Mouse (Mus musculus) lung, embryonic 14.5 days (tissue): ENCODE data around the gene Rpa3. TPM values are rescaled to one million over a fixed set of nuclear protein-coding genes. Genes with fewer than 3 reads are reported as not detected.

ENCODE experiments used
- ATAC-seq: fragments of 200-750 bp; cut with Nextera tagmentation; 2 replicates; pipeline ENCODE4 v1.8.0; 2017; ENCODE audit warnings: mild to moderate bottlenecking, moderate TSS enrichment, moderate library complexity; ENCODE audit not compliant: insufficient read depth
- DNase-seq: peaks from one replicate; pipeline ENCODE4 v3.0.0-alpha.2; 2015
- H3K27ac ChIP-seq: fragments of 300-500 bp; sonication (generic); 2 replicates; pipeline ENCODE4 v1.5.1; 2014; ENCODE audit warnings: low read depth, mild to moderate bottlenecking, moderate library complexity
- H3K27me3 ChIP-seq: fragments of 300-500 bp; sonication (generic); 2 replicates; pipeline ENCODE4 v1.6.1; 2014; ENCODE audit warnings: low read length, control low read depth; ENCODE audit not compliant: insufficient read depth
- H3K36me3 ChIP-seq: fragments of 300-500 bp; sonication (generic); 2 replicates; pipeline ENCODE4 v1.6.1; 2014; ENCODE audit warnings: control low read depth; ENCODE audit not compliant: insufficient read depth
- H3K4me1 ChIP-seq: fragments of 300-500 bp; sonication (generic); 2 replicates; pipeline ENCODE4 v1.6.1; 2014; ENCODE audit warnings: antibody characterized with exemption, control low read depth; ENCODE audit not compliant: insufficient read depth
- H3K4me2 ChIP-seq: fragments of 300-500 bp; sonication (generic); 2 replicates; pipeline ENCODE4 v1.6.1; 2014; ENCODE audit warnings: mild to moderate bottlenecking
- H3K4me3 ChIP-seq: fragments of 300-500 bp; sonication (generic); 2 replicates; pipeline ENCODE4 v1.5.1; 2014; ENCODE audit warnings: low read depth, low read length
- H3K9ac ChIP-seq: fragments of 300-500 bp; sonication (generic); 2 replicates; pipeline ENCODE4 v1.6.1; 2014
- H3K9me3 ChIP-seq: fragments of 300-500 bp; sonication (generic); 2 replicates; pipeline ENCODE4 v1.6.1; 2016; ENCODE audit warnings: low read depth, low read length, control low read depth
- CTCF ChIP-seq: IDR thresholded peaks from 2 replicates; pipeline ENCODE4 v1.5.1; 2016; ENCODE audit warnings: antibody characterized with exemption, low read depth
- WGBS: fragments of 180-500 bp; shearing (Covaris S2); extraction: QIAGEN DNeasy Blood & Tissue Kit; methylation state at CpG from one replicate; pipeline ENCODE4 v1.1.7; 2014; 5-methylcytosine and 5-hydroxymethylcytosine counted together
- polyA plus RNA-seq: library from polyadenylated mRNA; unstranded; fragments of >200 nt; fragmentation: Nextera tagmentation; extraction: Ambion mirVana; gene quantifications from 2 replicates; pipeline ENCODE4 v1.2.1, GENCODE M21; 2014

Gene Rpa3
- polyA plus RNA-seq, 1 experiment from 2014 or later: 177 TPM

GRCm38 (mm10) chr6:8286146-8286545 lies 27.2 kb upstream of the Rpa3 start:
- DNase-seq: no peak
- TF ChIP-seq CTCF: no peak
- 86% methylated on average over 3 of the region's 3 CpGs for WGBS
- Histone ChIP-seq H3K36me3 (0 out of 2 replicates have a peak, but pooled peaks cover 3% of the 10 kb centered on the region), H3K9me3 (no peaks in the 10 kb centered on the region), H3K4me1 (no peaks in the 10 kb centered on the region), H3K9ac (no peak overlapping the region), H3K27me3 (no peaks in the 10 kb centered on the region), H3K27ac (no peak overlapping the region), H3K4me3 (no peak overlapping the region), H3K4me2 (no peak overlapping the region)
- ATAC-seq: no peak

DNA sequence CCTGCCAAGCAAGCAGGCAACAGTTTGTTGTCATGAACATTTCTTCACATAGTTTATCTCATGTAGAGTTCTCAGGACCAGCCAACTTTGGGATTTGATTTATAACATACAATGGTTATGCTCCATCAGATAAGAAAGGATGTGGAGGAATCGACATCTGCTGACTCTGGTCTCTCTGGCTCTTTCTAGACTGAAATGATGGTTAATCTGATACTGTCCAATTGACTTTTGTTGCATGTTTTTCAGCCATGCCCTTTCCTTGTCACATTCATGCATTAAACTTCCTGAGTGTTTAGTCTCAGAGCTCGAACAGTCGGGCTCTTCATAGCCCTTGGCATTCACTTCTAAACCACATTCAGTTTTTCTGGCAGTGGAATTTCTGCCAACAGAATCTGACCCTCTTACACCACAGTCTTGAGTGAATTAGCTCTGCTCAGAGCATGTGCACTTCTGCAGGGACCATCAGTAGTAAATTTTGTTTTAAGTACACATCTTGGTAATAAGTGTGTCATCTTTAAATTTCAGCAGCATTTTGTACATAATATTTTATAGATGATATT lies 26.5 kb upstream of the Rpa3 start:
- Histone ChIP-seq H3K27me3 (no peaks in the 10 kb centered on the region), H3K4me2 (no peak overlapping the region), H3K4me3 (no peak overlapping the region), H3K36me3 (0 out of 2 replicates have a peak, but pooled peaks cover 3% of the 10 kb centered on the region), H3K4me1 (no peaks in the 10 kb centered on the region), H3K9ac (no peak overlapping the region), H3K9me3 (no peaks in the 10 kb centered on the region), H3K27ac (no peak overlapping the region)
- DNase-seq (peak; percentile 51), ATAC-seq (peak; percentile 38; the same call in 1 of the 2 replicates)
- WGBS: 50% methylated on average over 3 of the region's 3 CpGs
- no peak for TF ChIP-seq CTCF

DNA sequence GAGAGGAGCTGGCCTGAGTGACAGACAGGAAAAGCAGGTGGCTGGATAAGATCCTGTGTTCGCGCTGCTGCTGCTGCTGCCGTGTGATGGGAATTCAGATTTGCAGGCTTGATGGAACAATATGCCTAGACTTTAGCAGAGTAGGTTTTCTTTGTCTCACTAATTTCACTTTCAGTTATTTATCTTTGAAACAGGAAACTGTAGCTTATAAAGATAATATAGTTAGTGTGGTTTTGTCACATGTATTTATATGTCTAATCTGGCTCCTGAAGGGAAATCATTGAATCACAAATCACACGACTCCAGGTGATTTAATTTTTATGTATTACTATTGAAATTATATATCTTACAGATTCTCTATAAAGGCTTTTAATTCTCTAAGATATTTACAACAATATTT lies 24.3 kb upstream of the Rpa3 start:
- WGBS: 81% methylated on average over 4 of the region's 4 CpGs
- no peak overlapping the region for H3K4me3 ChIP-seq
- H3K27ac ChIP-seq: no peak overlapping the region
- H3K9me3 ChIP-seq: no peaks in the 10 kb centered on the region
- H3K4me1 ChIP-seq: no peaks in the 10 kb centered on the region
- H3K27me3 ChIP-seq: no peaks in the 10 kb centered on the region
- no peak overlapping the region for H3K4me2 ChIP-seq
- H3K36me3 ChIP-seq: peaks cover 6% of the 10 kb centered on the region; the same call in 1 of the 2 replicates
- no peak for TF ChIP-seq CTCF
- no peak for ATAC-seq
- no peak for DNase-seq
- no peak overlapping the region for H3K9ac ChIP-seq

- Histone ChIP-seq H3K9ac (no peak overlapping the region), H3K27ac (no peak overlapping the region), H3K36me3 (peaks cover 3% of the 10 kb centered on the region; the same call in 1 of the 2 replicates), H3K4me3 (no peak overlapping the region), H3K9me3 (no peaks in the 10 kb centered on the region), H3K27me3 (no peaks in the 10 kb centered on the region), H3K4me1 (no peaks in the 10 kb centered on the region), H3K4me2 (no peak overlapping the region)
- TF ChIP-seq CTCF: peak; percentile 51
- DNase-seq (peak; percentile 16), ATAC-seq (no peak)
- WGBS: 77% methylated on average over 5 of the region's 5 CpGs
Measured at GRCm38 (mm10) chr6:8278426-8279002, 19.5 kb upstream of the Rpa3 start.

DNA sequence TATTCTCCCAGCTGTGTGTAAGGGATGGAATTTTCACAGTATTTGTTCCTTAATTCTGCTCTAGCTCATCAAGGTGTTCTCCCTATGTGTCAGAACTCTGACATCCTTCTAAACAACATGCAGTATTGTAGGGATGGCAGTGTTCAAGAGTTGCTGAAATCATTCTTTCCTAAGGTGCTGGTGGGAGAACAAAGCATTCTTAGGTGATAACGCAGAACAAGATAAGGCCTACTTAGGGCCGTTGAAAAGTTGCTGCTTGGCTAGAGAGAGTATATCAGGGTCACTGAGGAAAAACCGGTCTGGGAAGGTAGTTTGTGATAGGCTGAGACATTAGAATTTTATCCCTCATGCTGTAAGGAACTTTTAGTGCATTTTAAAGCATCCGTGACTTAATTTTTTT lies 17.5 kb upstream of the Rpa3 start:
- H3K27me3 ChIP-seq: no peaks in the 10 kb centered on the region
- H3K27ac ChIP-seq: no peak overlapping the region
- 44% methylated on average over 4 of the region's 4 CpGs for WGBS
- H3K4me3 ChIP-seq: no peak overlapping the region
- H3K9ac ChIP-seq: no peak overlapping the region
- ATAC-seq (no peak), DNase-seq (no peak)
- no peaks in the 10 kb centered on the region for H3K4me1 ChIP-seq
- H3K9me3 ChIP-seq: no peaks in the 10 kb centered on the region
- no peak for TF ChIP-seq CTCF
- H3K36me3 ChIP-seq: peaks cover 3% of the 10 kb centered on the region; the same call in 1 of the 2 replicates
- H3K4me2 ChIP-seq: no peak overlapping the region

DNA sequence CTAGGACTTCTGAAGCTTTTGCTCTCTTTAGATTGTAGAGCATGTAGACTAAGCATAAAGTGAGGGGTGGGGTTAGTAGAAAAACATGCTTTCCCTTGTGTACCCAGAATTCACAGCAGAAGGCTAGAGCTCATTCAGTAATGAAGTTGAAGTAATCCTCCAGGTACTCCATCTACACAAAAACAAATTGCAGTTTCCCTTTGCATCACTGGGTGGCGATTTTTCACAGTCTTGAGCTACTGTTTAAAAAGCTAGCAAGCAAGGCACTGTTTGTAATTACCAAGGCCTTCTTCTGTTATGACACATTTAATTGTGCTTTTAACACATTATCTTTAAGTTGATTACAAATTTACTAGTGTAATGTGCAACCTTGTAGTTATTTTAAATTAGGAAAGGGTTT lies 16.1 kb upstream of the Rpa3 start:
- Histone ChIP-seq H3K9me3 (no peaks in the 10 kb centered on the region), H3K27me3 (no peaks in the 10 kb centered on the region), H3K36me3 (peaks cover 7% of the 10 kb centered on the region; the same call in 1 of the 2 replicates), H3K4me3 (no peak overlapping the region), H3K4me2 (no peak overlapping the region), H3K9ac (no peak overlapping the region), H3K4me1 (no peaks in the 10 kb centered on the region), H3K27ac (no peak overlapping the region)
- no peak for ATAC-seq
- 7% methylated on average over 1 of the region's 1 CpGs for WGBS
- TF ChIP-seq CTCF: peak; percentile 58
- peak; percentile 81 for DNase-seq

GRCm38 (mm10) chr6:8274387-8275054 lies 15.5 kb upstream of the Rpa3 start:
- TF ChIP-seq CTCF: peak; percentile 69
- Histone ChIP-seq H3K9me3 (no peaks in the 10 kb centered on the region), H3K4me3 (no peak overlapping the region), H3K4me1 (no peaks in the 10 kb centered on the region), H3K4me2 (no peak overlapping the region), H3K9ac (no peak overlapping the region), H3K36me3 (peaks cover 7% of the 10 kb centered on the region; the same call in 1 of the 2 replicates), H3K27me3 (no peaks in the 10 kb centered on the region), H3K27ac (no peak overlapping the region)
- ATAC-seq: no peak
- DNase-seq: peak; percentile 79
- 30% methylated on average over 6 of the region's 6 CpGs for WGBS
